Mouse (Mus musculus) liver, embryonic 14.5 days (tissue): ENCODE results near the gene Plk3.

Source experiments
- CTCF ChIP-seq: IDR thresholded peaks from 2 replicates; pipeline ENCODE4 v1.5.1; 2016; ENCODE audit warnings: antibody characterized with exemption, low read depth, control low read depth
- EP300 ChIP-seq: IDR thresholded peaks from 2 replicates; pipeline ENCODE4 v1.6.1; 2016; ENCODE audit warnings: antibody characterized with exemption, low read depth

DNA sequence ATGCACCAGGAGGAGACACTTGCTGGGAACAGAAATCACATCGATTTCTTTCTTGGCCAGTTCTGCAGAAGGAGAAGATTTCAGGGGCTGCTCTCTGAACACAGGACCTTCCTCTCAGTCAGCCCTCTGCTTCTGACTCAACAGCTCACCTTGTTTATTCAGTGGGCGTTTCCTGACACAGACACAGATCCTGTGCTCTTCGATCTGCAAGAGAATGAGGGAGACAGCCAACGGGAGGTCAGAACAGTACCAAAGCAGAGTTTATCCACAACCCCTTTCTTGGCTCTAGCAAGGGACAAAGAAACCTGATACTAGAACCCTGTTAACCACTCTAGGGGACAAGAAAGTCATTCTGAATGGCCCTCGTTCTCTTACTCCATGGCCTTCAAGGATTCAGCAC lies 36.2 kb upstream of the Plk3 start:
- TF ChIP-seq CTCF, result no peak
- TF ChIP-seq EP300, result no peak
